ENCODE assay signal across 9 mouse cellular contexts in genomic region chr1:184718261-184719120, GRCm38 (mm10). TPM values are rescaled to one million over a fixed set of nuclear protein-coding genes. Genes with fewer than 3 reads are reported as not detected.
A peak's percentile ranks its signal among the peaks of the same experiment; 100 is the strongest.
DNase-seq lines count a peak whose midpoint lies in the region; ATAC-seq and TF ChIP-seq lines count a peak whose summit lies in the region.
"Had no signal": no experiment of that assay in that cellular context is flagged by ENCODE, and none has a peak within 500 bp of the region (broad histone marks: within the 10 kb centered on the region; RNA-seq: fewer than 3 reads in every experiment).

No protein-coding gene starts in this region.

- H3K36me3 ChIP-seq in kidney, embryonic 14.5 days (ENCODE audit: control insufficient read depth, insufficient read depth, low read length), result no peaks in the 10 kb centered on the region
- no peaks in the 10 kb centered on the region for H3K36me3 ChIP-seq in embryonic facial prominence, embryonic 11.5 days (replicated peaks; ENCODE audit: control insufficient read depth, insufficient read depth, low read depth, low read length)
- H3K36me3 ChIP-seq in intestine, embryonic 16.5 days (ENCODE audit: control insufficient read depth, insufficient read depth, low read length), result no peaks in the 10 kb centered on the region
- no peaks in the 10 kb centered on the region for H3K36me3 ChIP-seq in midbrain, embryonic 16.5 days (ENCODE audit: control insufficient read depth, insufficient read depth, low read length)

- no peak for DNase-seq in kidney, adult 9 months
- DNase-seq in embryonic facial prominence, embryonic 11.5 days (ENCODE audit: low spot score), result peak; percentile 28
- DNase-seq in layer of hippocampus, adult 2 months (ENCODE audit: low spot score in 2 of 2), result no peak
- DNase-seq in MN1 (ENCODE audit: low spot score), result no peak
- DNase-seq in adrenal gland, postnatal 25 days, result no peak

- WGBS in kidney, embryonic 14.5 days, result 1% methylated on average over 41 of the region's 41 CpGs
- WGBS in embryonic facial prominence, embryonic 11.5 days, result under 1% methylated on average over 41 of the region's 41 CpGs
- WGBS in intestine, embryonic 16.5 days, result 6% methylated on average over 41 of the region's 41 CpGs
- under 1% methylated on average over 41 of the region's 41 CpGs for WGBS in midbrain, embryonic 16.5 days

- ATAC-seq in kidney, embryonic 14.5 days (ENCODE audit: low FRiP score, low TSS enrichment), result no peak
- no peak for ATAC-seq in embryonic facial prominence, embryonic 11.5 days (replicated peaks; ENCODE audit: insufficient number of reproducible peaks, low FRiP score, low TSS enrichment, low read depth)
- no peak; the same call in 1 of the 2 replicates for ATAC-seq in intestine, embryonic 16.5 days
- ATAC-seq in midbrain, embryonic 16.5 days, result no peak

- peaks cover 91% of the 10 kb centered on the region for H3K27me3 ChIP-seq in kidney, embryonic 14.5 days (ENCODE audit: control insufficient read depth, insufficient read depth, low read length)
- peaks cover 89% of the 10 kb centered on the region for H3K27me3 ChIP-seq in embryonic facial prominence, embryonic 11.5 days (ENCODE audit: control insufficient read depth, insufficient read depth, low read length)
- peaks cover 44% of the 10 kb centered on the region for H3K27me3 ChIP-seq in intestine, embryonic 16.5 days (replicated peaks; ENCODE audit: control insufficient read depth, insufficient read depth, low read length)
- H3K27me3 ChIP-seq in midbrain, embryonic 16.5 days (ENCODE audit: control insufficient read depth, insufficient read depth, low read depth, low read length), result peaks cover 79% of the 10 kb centered on the region

- no peak overlapping the region for H3K27ac ChIP-seq in kidney, embryonic 14.5 days (ENCODE audit: low read depth, low read length)
- H3K27ac ChIP-seq in embryonic facial prominence, embryonic 11.5 days (replicated peaks; ENCODE audit: low read depth, low read length), result no peak overlapping the region
- H3K27ac ChIP-seq in intestine, embryonic 16.5 days (ENCODE audit: low read length), result no peak overlapping the region
- no peak overlapping the region for H3K27ac ChIP-seq in midbrain, embryonic 16.5 days (ENCODE audit: low read length)
- no peak overlapping the region for H3K27ac ChIP-seq in layer of hippocampus, adult 2 months

- H3K4me2 ChIP-seq in kidney, embryonic 14.5 days (replicated peaks; ENCODE audit: low read depth, low read length), result peak overlapping the region; percentile 12; the same call in 1 of the 2 replicates
- H3K4me2 ChIP-seq in embryonic facial prominence, embryonic 11.5 days (ENCODE audit: low read depth, low read length), result no peak overlapping the region; the same call in 1 of the 2 replicates
- peak overlapping the region; percentile 55 for H3K4me2 ChIP-seq in intestine, embryonic 16.5 days (ENCODE audit: low read depth, low read length)
- peak overlapping the region; percentile 16; the same call in 1 of the 2 replicates for H3K4me2 ChIP-seq in midbrain, embryonic 16.5 days (ENCODE audit: low read length)

- no peaks in the 10 kb centered on the region for H3K9me3 ChIP-seq in kidney, embryonic 14.5 days (ENCODE audit: control insufficient read depth, low read length)
- H3K9me3 ChIP-seq in embryonic facial prominence, embryonic 11.5 days (replicated peaks; ENCODE audit: control insufficient read depth, low read length), result no peaks in the 10 kb centered on the region
- no peaks in the 10 kb centered on the region for H3K9me3 ChIP-seq in intestine, embryonic 16.5 days (ENCODE audit: control insufficient read depth, low read length)
- H3K9me3 ChIP-seq in midbrain, embryonic 16.5 days (replicated peaks; ENCODE audit: control insufficient read depth, low read length, poor library complexity, severe bottlenecking), result no peaks in the 10 kb centered on the region

- no peaks in the 10 kb centered on the region for H3K4me1 ChIP-seq in kidney, embryonic 14.5 days (ENCODE audit: control insufficient read depth, insufficient read depth, low read length)
- no peaks in the 10 kb centered on the region for H3K4me1 ChIP-seq in embryonic facial prominence, embryonic 11.5 days (ENCODE audit: control insufficient read depth, insufficient read depth, low read length)
- H3K4me1 ChIP-seq in intestine, embryonic 16.5 days (ENCODE audit: control insufficient read depth, insufficient read depth, low read length), result 0 out of 2 replicates have a peak, but pooled peaks cover 3% of the 10 kb centered on the region
- peaks cover 2% of the 10 kb centered on the region; the same call in 1 of the 2 replicates for H3K4me1 ChIP-seq in midbrain, embryonic 16.5 days (ENCODE audit: control insufficient read depth, insufficient read depth, low read length)

- no peak for TF ChIP-seq CTCF in layer of hippocampus, adult 2 months (conservative IDR thresholded peaks at IDR 0.05)

- no peak overlapping the region for H3K9ac ChIP-seq in kidney, embryonic 14.5 days (ENCODE audit: low read depth, low read length)
- no peak overlapping the region for H3K9ac ChIP-seq in embryonic facial prominence, embryonic 11.5 days (replicated peaks; ENCODE audit: low read length)
- H3K9ac ChIP-seq in intestine, embryonic 16.5 days (ENCODE audit: low read depth, low read length), result peak overlapping the region; percentile 60
- H3K9ac ChIP-seq in midbrain, embryonic 16.5 days (ENCODE audit: low read depth, low read length), result no peak overlapping the region

- peak overlapping the region; percentile 19 for H3K4me3 ChIP-seq in kidney, embryonic 14.5 days (ENCODE audit: low read length)
- H3K4me3 ChIP-seq in embryonic facial prominence, embryonic 11.5 days (ENCODE audit: low read depth, low read length), result no peak overlapping the region
- H3K4me3 ChIP-seq in intestine, embryonic 16.5 days (ENCODE audit: low read length), result peak overlapping the region; percentile 35
- H3K4me3 ChIP-seq in midbrain, embryonic 16.5 days (ENCODE audit: low read depth, low read length), result no peak overlapping the region
- H3K4me3 ChIP-seq in layer of hippocampus, adult 2 months, result no peak overlapping the region
- H3K4me3 ChIP-seq: myocyte had no signal

RNA-seq across cellular contexts. Expression of gene Hlx, which starts 13.9 kb away (rescaled TPM):
- 6.9 and 8.0 TPM in 2 replicates for polyA plus RNA-seq in kidney, embryonic 14.5 days (2014; fragmentation: Nextera tagmentation; extraction: Ambion mirVana)
- polyA plus RNA-seq in embryonic facial prominence, embryonic 11.5 days (2014; fragmentation: Nextera tagmentation; extraction: Ambion mirVana), result 4.6 and 5.3 TPM in 2 replicates
- polyA plus RNA-seq in intestine, embryonic 16.5 days (2015; fragmentation: Nextera tagmentation; extraction: Ambion mirVana), result 30.0 and 33.8 TPM in 2 replicates
- polyA plus RNA-seq in midbrain, embryonic 16.5 days (2015; fragmentation: Nextera tagmentation; extraction: Ambion mirVana), result 1.1 and 1.2 TPM in 2 replicates
- 1 to 10 TPM; 1.4 to 1.6 TPM for total RNA-seq in layer of hippocampus, adult 2 months (2021)
- total RNA-seq in adrenal gland, postnatal 25 days (2021), result 10.6 and 12.8 TPM in 2 replicates

Comparison
In these comparisons a context has a peak if more than half of its experiments do, and no peak if none do; other contexts are left out.
1. H3K4me3 ChIP-seq: peak in kidney, embryonic 14.5 days (single experiment) and intestine, embryonic 16.5 days (single experiment); none in embryonic facial prominence, embryonic 11.5 days (single experiment), midbrain, embryonic 16.5 days (single experiment) and layer of hippocampus, adult 2 months (single experiment).